Mouse (Mus musculus) lung, embryonic 15.5 days (tissue): ENCODE measurements at regions not wholly inside any gene's neighbourhood (a gene's known extent, or its start where the extent isn't known, plus 50 kb on each side); places are given as distances from the start of the nearest gene placed in this dataset.

Source experiments
- ATAC-seq: fragments of 200-750 bp; cut with Nextera tagmentation; 2 replicates; pipeline ENCODE4 v1.8.0; 2017; ENCODE audit warnings: moderate number of reproducible peaks, borderline replicate concordance; ENCODE audit not compliant: low FRiP score, low TSS enrichment; ENCODE audit errors: extremely low read depth
- H3K27ac ChIP-seq: fragments of 300-500 bp; sonication (generic); 2 replicates; pipeline ENCODE4 v1.5.1; 2015; ENCODE audit warnings: moderate library complexity, mild to moderate bottlenecking, inconsistent platforms
- H3K27me3 ChIP-seq: fragments of 300-500 bp; sonication (generic); 2 replicates; pipeline ENCODE4 v1.6.1; 2015; ENCODE audit warnings: inconsistent platforms
- H3K36me3 ChIP-seq: fragments of 300-500 bp; sonication (generic); 2 replicates; pipeline ENCODE4 v1.6.1; 2015; ENCODE audit warnings: inconsistent platforms
- H3K4me1 ChIP-seq: fragments of 300-500 bp; sonication (generic); 2 replicates; pipeline ENCODE4 v1.6.1; 2015; ENCODE audit warnings: inconsistent platforms
- H3K4me2 ChIP-seq: fragments of 300-500 bp; sonication (generic); 2 replicates; pipeline ENCODE4 v1.6.1; 2015; ENCODE audit warnings: inconsistent platforms, mild to moderate bottlenecking, moderate library complexity
- H3K4me3 ChIP-seq: fragments of 300-500 bp; sonication (generic); 2 replicates; pipeline ENCODE4 v1.5.1; 2015; ENCODE audit warnings: mild to moderate bottlenecking, inconsistent platforms
- H3K9ac ChIP-seq: fragments of 300-500 bp; sonication (generic); 2 replicates; pipeline ENCODE4 v1.6.1; 2015; ENCODE audit warnings: inconsistent platforms
- H3K9me3 ChIP-seq: fragments of 300-500 bp; sonication (generic); 2 replicates; pipeline ENCODE4 v1.6.1; 2016; ENCODE audit warnings: inconsistent platforms
- WGBS: fragments of 180-500 bp; shearing (Covaris S2); methylation state at CpG from one replicate; pipeline ENCODE4 v1.1.7; 2015; 5-methylcytosine and 5-hydroxymethylcytosine counted together

DNA sequence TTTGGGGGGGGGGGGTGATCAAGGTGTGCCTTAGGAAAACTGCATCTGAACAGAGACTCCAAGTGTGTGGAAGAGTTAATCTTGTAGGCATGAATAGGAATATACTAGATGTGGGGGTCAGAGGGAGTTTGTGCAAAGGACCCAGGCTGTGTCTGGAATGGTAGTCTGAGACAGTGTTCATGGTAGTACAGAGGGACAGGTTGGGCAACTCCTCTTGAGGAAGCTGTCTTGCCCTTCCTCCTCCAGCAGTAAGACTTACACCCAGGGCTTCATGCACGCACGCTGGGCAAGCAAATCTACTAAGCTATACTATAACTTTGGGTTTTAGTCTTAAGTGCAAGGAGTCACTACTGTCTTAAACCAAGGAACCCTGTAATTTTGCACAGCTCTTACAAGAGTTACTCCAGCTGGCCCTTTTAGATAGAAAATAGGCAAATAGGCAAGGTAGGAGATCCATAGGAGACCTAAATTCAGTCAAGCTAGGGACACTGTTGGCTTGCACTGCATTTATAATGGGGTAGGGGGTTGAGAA, 169.2 kb upstream of the Olig3 start:
- WGBS = 92% methylated on average over 2 of the region's 2 CpGs
- Histone ChIP-seq H3K9ac (no peak overlapping the region), H3K4me3 (no peak overlapping the region), H3K27ac (no peak overlapping the region), H3K4me1 (0 out of 2 replicates have a peak, but pooled peaks cover 4% of the 10 kb centered on the region), H3K36me3 (no peaks in the 10 kb centered on the region), H3K27me3 (peaks cover 15% of the 10 kb centered on the region; the same call in 1 of the 2 replicates), H3K4me2 (no peak overlapping the region), H3K9me3 (no peaks in the 10 kb centered on the region)
- ATAC-seq = no peak

DNA sequence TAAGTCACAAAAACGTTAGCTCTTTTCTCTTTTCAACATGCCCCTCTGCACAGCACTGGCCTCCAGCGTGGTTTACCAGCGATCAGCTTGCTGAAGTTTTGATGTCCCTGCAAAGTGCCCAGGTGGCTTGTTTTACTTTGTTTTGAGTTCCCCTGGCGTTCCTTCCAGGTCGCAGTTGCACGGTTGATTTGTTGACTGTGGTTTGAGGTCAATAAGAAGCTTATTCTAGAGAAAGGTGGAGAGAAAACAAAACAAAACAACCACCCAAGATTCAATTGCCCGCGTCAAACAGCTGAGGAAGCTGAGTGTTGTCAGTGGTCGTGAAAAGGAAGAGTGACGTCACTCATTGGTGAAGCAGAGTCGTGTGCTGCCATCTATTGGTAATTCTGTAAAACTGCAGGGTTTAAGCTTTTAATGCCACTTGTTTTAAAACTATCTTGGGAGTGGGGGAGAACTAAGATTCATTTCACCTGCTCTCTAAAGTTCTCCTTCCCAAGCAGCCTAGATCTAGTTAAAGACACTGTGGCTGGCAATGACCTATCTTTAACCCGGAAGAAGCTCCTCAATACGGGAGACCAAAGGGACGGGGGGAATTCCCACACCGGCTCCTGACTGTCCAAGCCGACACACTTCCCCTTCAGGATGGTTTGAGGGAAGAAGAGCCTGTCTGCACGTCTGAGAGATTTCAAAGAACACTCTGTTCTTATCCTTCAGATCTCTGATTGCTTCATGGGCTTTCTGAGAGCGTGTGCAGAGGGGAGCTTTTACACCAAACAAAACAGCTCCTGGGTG, 170.3 kb upstream of the Olig3 start:
- Histone ChIP-seq H3K4me3 (peak overlapping the region; percentile 28), H3K4me1 (0 out of 2 replicates have a peak, but pooled peaks cover 4% of the 10 kb centered on the region), H3K9me3 (no peaks in the 10 kb centered on the region), H3K9ac (peak overlapping the region; percentile 29; the same call in 1 of the 2 replicates), H3K27ac (no peak overlapping the region), H3K4me2 (peak overlapping the region; percentile 54), H3K27me3 (peaks cover 15% of the 10 kb centered on the region; the same call in 1 of the 2 replicates), H3K36me3 (no peaks in the 10 kb centered on the region)
- peak; percentile 57; the same call in 1 of the 2 replicates for ATAC-seq
- WGBS = 8% methylated on average over 18 of the region's 18 CpGs

DNA sequence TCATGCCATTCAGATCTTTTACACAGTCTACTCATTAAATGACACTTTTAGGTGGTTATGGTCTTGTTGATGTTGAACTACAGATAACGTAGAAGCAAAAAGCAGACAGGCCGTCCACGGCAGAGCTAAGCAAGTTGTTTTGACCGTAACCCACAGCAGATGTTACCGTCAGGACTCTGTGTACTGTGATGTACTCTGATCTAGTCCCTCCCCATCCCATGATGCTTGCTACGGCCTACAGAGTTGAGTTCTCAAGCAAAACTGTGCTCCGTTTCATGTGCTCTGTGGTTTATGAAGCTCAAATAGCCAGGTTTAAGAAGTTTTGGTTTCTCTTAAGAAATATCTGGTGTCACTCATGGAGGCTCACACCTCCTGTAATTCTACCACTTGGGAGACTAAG, 169.4 kb upstream of the Tnfaip3 start:
- Histone ChIP-seq H3K9me3 (no peaks in the 10 kb centered on the region), H3K4me1 (0 out of 2 replicates have a peak, but pooled peaks cover 4% of the 10 kb centered on the region), H3K27me3 (peaks cover 15% of the 10 kb centered on the region; the same call in 1 of the 2 replicates), H3K36me3 (no peaks in the 10 kb centered on the region), H3K4me3 (no peak overlapping the region), H3K27ac (no peak overlapping the region), H3K9ac (no peak overlapping the region), H3K4me2 (no peak overlapping the region)
- WGBS = 91% methylated on average over 7 of the region's 7 CpGs
- ATAC-seq = no peak

DNA sequence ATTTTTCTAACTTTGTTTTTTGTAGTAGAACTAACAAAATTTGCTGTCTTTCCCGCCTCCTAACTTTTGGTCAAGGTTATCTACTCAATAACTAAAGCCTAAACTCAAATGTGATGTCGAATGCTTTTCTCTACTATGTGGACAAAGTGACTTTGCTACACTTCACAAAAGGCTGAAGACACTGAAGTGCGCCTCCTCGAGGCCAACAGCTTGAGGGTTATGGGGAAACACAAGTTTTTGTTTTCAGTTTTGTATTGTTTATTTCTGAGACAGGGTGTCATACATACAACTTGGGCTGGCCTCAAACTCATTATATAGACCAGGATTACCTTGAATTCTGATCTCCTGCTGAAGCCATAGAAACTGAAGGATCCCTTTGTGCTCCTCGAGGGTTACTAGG, 162.4 kb upstream of the Tnfaip3 start:
- Histone ChIP-seq H3K4me3 (no peak overlapping the region), H3K9ac (no peak overlapping the region), H3K4me1 (no peaks in the 10 kb centered on the region), H3K4me2 (no peak overlapping the region), H3K36me3 (no peaks in the 10 kb centered on the region), H3K27ac (no peak overlapping the region), H3K27me3 (no peaks in the 10 kb centered on the region), H3K9me3 (no peaks in the 10 kb centered on the region; the same call in 1 of the 2 replicates)
- 79% methylated on average over 5 of the region's 5 CpGs for WGBS
- no peak for ATAC-seq

DNA sequence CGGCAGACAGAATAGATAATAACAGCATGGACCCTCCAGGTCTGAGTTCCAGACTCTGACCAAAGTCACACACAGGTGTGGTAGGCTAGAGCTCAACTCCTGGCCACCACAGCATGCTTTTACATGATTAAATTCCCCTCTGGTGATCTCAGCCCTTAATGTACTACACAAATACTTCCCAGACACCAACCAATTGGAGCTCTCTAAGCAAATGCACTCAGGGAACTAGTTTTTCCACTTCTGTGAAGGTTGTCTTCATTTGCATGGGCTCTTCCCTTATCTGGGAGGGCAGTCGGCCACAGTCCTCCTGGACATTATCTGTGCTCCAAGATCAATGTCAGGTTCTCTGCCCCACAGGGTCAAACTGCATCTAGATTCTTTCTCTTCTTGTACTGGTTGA, 162.0 kb upstream of the Tnfaip3 start:
- Histone ChIP-seq H3K4me1 (no peaks in the 10 kb centered on the region), H3K36me3 (no peaks in the 10 kb centered on the region), H3K4me2 (no peak overlapping the region), H3K27me3 (no peaks in the 10 kb centered on the region), H3K9me3 (no peaks in the 10 kb centered on the region; the same call in 1 of the 2 replicates), H3K9ac (no peak overlapping the region), H3K27ac (no peak overlapping the region), H3K4me3 (no peak overlapping the region)
- 45% methylated on average over 2 of the region's 2 CpGs for WGBS
- no peak for ATAC-seq

DNA sequence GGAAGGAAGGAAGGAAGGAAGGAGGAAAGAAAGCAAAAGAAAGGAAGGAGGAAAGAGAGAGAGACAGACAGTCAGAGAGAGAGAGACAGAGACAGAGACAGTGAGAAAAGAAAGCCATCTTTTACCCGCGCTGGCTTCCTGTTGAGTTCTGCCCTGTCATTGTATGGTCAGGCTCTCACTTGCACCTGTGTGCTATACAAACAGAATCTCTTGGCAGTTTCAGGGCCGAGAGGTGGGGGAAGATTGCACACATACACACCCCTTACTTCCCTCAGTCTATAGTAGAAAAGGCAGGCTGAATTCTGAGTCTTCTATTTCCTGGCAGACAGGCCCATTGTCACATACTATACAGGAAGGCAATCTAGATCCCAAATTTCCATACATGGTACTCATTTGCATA, 160.8 kb upstream of the Tnfaip3 start:
- Histone ChIP-seq H3K9ac (no peak overlapping the region), H3K27me3 (no peaks in the 10 kb centered on the region), H3K4me1 (no peaks in the 10 kb centered on the region), H3K4me2 (no peak overlapping the region), H3K9me3 (no peaks in the 10 kb centered on the region; the same call in 1 of the 2 replicates), H3K4me3 (no peak overlapping the region), H3K36me3 (no peaks in the 10 kb centered on the region), H3K27ac (no peak overlapping the region)
- no peak for ATAC-seq
- 52% methylated on average over 3 of the region's 3 CpGs for WGBS

DNA sequence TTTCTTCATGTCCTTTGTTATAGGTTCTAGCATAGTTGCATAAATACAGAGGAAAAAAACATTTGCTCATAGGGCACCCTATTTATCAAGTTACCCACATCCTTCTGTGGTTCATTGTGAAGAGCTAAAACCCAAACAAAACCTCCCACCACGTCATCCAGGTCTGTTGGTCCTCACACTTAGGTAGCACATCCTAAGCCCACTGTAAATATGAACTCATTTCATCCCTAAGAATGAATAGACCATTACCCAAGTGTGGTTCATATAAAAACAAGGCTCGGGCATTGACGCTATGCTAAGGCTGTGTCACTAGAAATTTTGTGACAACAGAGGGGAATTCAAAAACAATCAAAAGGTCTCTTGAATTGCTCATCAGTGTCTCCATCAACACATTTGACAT, 156.4 kb upstream of the Tnfaip3 start:
- H3K27ac ChIP-seq = no peak overlapping the region
- no peak overlapping the region for H3K4me2 ChIP-seq
- H3K27me3 ChIP-seq = no peaks in the 10 kb centered on the region
- H3K9ac ChIP-seq = no peak overlapping the region
- no peaks in the 10 kb centered on the region for H3K36me3 ChIP-seq
- WGBS = 68% methylated on average over 3 of the region's 3 CpGs
- no peaks in the 10 kb centered on the region; the same call in 1 of the 2 replicates for H3K9me3 ChIP-seq
- ATAC-seq = no peak
- H3K4me3 ChIP-seq = no peak overlapping the region
- peaks cover 11% of the 10 kb centered on the region for H3K4me1 ChIP-seq

DNA sequence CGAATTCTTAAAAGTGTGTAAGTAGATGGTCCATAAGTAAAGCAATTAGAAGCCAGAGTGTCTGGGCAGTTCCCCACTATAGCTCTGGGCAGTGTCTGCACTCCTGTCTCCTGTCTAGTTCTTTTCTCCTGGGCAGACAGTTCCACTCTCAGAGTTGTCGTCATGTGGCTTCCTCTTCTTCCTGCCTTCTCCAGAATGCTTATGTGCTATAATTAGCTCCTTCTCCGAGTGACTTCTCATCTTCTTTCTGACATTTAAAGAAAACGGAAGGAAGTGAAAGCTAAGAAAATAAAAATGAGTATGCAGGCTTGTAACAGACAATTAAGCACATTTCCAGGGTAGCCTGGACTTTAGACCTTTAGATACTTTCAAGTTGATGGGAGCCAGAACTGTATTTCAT, 155.1 kb upstream of the Tnfaip3 start:
- Histone ChIP-seq H3K36me3 (no peaks in the 10 kb centered on the region), H3K27me3 (no peaks in the 10 kb centered on the region), H3K4me2 (no peak overlapping the region), H3K9me3 (no peaks in the 10 kb centered on the region; the same call in 1 of the 2 replicates), H3K4me1 (peaks cover 11% of the 10 kb centered on the region), H3K4me3 (no peak overlapping the region), H3K9ac (no peak overlapping the region), H3K27ac (0 out of 2 replicates have a peak overlapping the region, but pooled peaks have one; percentile 4)
- no peak for ATAC-seq
- WGBS = 39% methylated on average over 4 of the region's 4 CpGs

DNA sequence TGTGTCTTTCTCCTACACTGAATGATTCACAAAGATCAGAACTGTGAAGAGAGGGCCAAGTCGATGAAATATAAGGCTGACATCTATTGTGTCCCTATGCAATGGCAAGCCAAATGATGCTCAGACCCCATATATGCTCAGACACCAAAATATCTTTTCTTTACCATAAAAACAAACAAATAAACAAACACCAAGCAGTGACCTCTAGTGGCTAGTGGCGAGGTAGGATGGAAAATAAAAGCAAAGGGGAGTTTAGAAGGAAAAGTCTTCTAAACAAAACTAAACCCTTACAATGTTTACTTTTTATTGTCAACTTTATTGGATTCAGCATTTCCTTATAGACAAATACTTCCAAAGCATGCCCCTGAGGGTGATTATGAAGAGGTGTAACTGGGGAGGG, 153.8 kb upstream of the Tnfaip3 start:
- no peak for ATAC-seq
- H3K9ac ChIP-seq = no peak overlapping the region
- H3K9me3 ChIP-seq = no peaks in the 10 kb centered on the region
- H3K27ac ChIP-seq = no peak overlapping the region
- no peaks in the 10 kb centered on the region for H3K36me3 ChIP-seq
- H3K27me3 ChIP-seq = no peaks in the 10 kb centered on the region
- WGBS = 71% methylated on average over 2 of the region's 2 CpGs
- no peak overlapping the region for H3K4me2 ChIP-seq
- peaks cover 11% of the 10 kb centered on the region for H3K4me1 ChIP-seq
- no peak overlapping the region for H3K4me3 ChIP-seq

DNA sequence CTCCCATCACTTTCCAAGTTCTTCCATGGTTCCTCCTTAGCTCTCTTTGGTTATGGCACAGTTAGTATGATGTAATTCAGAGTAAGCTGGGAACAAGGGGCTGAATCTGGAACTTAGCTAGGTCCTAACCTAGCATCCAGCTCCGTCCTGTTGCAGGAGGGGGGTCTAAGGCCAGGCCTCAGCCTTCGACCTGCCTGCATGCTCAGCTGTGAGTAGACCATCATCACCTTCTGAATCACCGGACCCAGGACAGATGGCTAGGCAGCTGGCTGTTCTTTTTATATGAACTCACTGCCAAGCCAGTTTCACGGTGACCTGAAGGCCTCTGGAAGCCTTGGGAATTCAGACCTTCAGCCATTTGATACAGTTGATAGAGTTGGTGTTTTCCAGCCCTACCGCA, 152.9 kb upstream of the Tnfaip3 start:
- peaks cover 11% of the 10 kb centered on the region for H3K4me1 ChIP-seq
- no peak overlapping the region for H3K9ac ChIP-seq
- H3K9me3 ChIP-seq = no peaks in the 10 kb centered on the region
- no peak overlapping the region for H3K4me3 ChIP-seq
- no peak for ATAC-seq
- no peaks in the 10 kb centered on the region for H3K27me3 ChIP-seq
- WGBS = 82% methylated on average over 5 of the region's 5 CpGs
- no peak overlapping the region for H3K27ac ChIP-seq
- H3K4me2 ChIP-seq = no peak overlapping the region
- H3K36me3 ChIP-seq = no peaks in the 10 kb centered on the region

DNA sequence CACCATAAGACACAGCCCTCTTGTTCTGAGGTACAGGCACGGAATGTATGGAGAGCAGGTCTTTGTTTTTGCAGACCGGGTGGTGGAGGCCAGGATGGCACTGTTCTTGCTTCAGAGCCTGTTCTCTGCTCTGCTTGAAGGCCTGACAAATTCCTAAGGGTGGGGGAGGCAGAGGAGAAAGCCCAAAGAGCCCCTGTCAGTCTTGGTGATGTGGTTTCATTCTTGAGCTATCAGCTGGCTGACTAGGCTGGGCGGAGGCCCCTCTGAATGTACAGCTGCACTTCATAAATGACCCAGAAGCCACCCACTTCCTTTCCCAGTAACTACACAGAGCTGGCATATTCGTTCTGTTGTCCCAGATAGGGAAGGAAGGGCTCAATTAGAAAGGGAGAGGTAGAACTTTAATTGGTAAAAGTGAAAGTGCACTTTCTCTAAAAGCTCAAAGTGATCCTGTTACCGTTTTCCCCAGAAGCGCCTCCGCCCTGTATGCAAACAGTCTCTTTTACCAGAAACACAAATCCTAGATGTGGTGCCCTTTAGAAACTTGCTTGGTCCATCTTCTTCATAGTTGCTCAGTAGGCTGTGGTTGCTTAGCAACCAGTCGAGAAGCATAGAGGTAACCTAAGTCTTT, 152.3 kb upstream of the Tnfaip3 start:
- Histone ChIP-seq H3K4me2 (peak overlapping the region; percentile 38), H3K9me3 (no peaks in the 10 kb centered on the region), H3K27me3 (no peaks in the 10 kb centered on the region), H3K4me3 (no peak overlapping the region), H3K4me1 (peaks cover 11% of the 10 kb centered on the region), H3K36me3 (no peaks in the 10 kb centered on the region), H3K9ac (no peak overlapping the region), H3K27ac (peak overlapping the region; percentile 33)
- ATAC-seq = peak; percentile 79; the same call in 1 of the 2 replicates
- WGBS = 29% methylated on average over 8 of the region's 8 CpGs

DNA sequence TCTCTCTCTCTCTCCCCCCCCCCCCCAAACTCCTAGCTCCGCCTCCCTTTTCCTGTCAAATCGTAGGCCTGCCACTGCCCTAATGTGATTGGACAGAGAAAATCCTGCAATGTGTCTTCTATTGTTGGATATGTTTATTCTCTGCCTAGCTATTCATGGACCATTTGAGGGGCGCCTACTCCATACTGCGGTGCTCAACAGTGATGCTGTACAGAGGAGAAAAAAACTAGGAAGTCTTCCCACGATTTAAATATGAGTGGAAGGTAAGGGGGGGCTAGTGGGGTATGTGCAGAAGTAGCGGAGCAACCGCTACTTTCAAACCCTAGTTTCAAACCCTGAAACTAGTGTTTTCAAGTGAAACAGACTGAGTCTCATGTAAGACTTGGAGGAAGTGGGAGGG, 151.6 kb upstream of the Tnfaip3 start:
- H3K4me3 ChIP-seq = no peak overlapping the region
- H3K27me3 ChIP-seq = no peaks in the 10 kb centered on the region
- H3K36me3 ChIP-seq = no peaks in the 10 kb centered on the region
- H3K9me3 ChIP-seq = no peaks in the 10 kb centered on the region
- no peak for ATAC-seq
- H3K4me1 ChIP-seq = peaks cover 11% of the 10 kb centered on the region
- peak overlapping the region; percentile 38; the same call in 1 of the 2 replicates for H3K4me2 ChIP-seq
- peak overlapping the region; percentile 33; the same call in 1 of the 2 replicates for H3K27ac ChIP-seq
- no peak overlapping the region for H3K9ac ChIP-seq
- WGBS = 82% methylated on average over 7 of the region's 7 CpGs
